Mouse (Mus musculus) left cerebral cortex, postnatal 4 days (tissue): ENCODE measurements at regions not wholly inside any gene's neighbourhood (a gene's known extent, or its start where the extent isn't known, plus 50 kb on each side); places are given as distances from the start of the nearest gene placed in this dataset.

Experiments used
- DNase-seq: peaks from one replicate; pipeline ENCODE4 v3.0.0-alpha.2; 2022
- intact Hi-C: fragments of 180-260 bp; cut with DNase I; formaldehyde crosslinking; loops from one replicate; pipeline ENCODE4 v1.15.1; 2025

DNA sequence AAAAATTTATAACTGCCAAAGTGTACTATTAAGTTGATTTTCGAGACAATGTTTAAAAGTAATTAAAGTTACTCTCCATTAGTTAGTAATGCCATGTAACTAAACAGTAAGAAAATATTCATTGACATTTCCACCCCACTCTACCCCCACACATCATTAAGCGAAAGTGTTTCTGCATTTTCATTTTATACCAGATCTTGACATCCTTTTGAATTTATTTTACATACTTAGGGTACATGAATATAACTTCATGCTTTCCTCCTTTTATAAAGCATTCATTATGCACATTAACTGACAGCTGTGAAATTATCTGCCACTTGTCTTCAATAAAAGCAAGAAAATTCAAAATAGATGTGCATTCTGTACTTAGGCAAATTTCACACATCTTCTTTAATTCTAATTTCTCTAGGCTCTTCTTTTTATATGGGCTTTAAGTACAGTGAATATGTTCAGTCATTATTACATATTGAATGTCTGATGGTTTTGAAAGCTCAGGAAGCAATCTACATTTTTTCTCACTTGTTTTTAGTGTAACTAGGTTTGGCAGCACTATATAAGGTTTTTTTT lies 526.5 kb downstream of the Epha5 start:
- no peak for DNase-seq
- intact Hi-C loops, result no loop called here

DNA sequence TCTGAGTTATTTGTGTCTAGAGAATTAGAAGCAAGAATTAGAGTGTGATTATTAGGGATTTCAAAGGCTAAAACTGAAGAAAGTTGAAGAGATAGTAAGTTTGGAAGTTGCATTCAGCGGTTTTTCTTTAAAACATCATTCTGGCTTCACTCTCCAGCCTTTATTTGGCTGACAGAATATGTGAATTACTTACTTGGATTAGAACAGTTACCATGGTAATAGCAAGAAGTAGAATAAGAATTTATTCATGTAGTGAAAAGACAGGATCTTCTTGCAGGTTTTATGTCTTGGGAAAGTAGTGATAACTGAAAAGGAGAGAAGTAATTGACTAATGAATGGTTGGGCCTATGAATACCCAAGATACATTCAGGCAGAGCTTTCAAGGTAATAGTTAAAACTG lies 517.1 kb upstream of the Tecrl start:
- intact Hi-C loops, result no loop called here
- DNase-seq, result no peak

DNA sequence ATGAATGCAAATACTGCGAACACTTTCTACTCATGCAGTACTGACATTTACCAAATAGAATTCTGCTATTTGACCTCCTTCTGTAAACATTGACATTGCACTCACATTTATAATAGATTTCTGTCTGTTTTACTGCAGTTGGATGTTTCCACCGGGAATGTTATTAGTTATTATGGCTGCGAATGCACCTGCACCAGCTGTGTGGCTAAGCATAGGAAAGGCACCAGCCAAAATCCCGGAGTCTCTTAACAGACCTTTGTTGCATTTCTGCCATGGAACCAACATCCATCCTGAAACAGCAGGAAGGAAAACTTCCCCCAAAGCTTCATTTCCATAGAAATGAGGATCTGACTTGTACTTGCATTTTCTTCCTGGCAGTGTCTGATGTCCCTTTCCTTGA lies 513.4 kb upstream of the Tecrl start:
- intact Hi-C loops, result no loop called here
- no peak for DNase-seq

GRCm38 (mm10) chr5:83861674-83862073 lies 506.7 kb upstream of the Tecrl start:
- no peak for DNase-seq
- intact Hi-C loops, result no loop called here

DNA sequence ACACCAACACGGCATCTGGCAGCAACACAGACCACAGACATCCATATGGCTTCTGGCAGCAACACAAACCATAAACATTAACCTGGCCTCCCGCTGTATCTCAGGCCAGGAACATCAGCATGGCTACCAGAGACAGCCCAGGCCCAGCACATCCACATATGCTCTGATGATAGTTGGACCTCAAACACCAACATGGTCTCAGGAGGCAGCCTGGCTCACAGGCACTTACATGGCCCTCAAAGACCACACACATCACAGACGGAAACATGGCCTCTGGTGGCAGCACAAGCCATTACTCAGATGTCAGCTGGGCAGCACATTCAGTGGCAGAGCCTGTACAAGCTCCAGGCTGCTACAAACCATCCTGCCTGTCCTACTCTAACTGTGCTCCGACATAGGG lies 497.0 kb upstream of the Tecrl start:
- DNase-seq, result peak; percentile 27
- intact Hi-C loops, result no loop called here

DNA sequence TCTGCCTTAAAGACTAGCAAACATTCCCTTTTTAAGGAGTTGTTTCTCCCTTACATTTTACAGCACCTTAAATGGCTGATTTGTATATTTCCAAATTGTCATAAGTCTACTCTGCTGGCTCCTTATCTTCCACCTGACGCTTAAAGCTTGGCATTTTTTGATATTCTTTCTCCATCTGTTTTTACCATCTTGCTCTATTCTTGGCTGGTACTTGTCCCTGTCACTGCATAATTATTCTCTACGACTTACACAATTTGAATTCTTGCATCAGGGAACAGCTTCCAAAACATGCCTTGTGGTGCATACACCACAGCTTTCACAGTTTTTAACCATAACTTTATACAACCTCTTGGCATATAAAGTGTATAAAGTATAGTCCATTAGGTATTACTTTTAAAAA lies 471.6 kb upstream of the Tecrl start:
- no peak for DNase-seq
- intact Hi-C loops, result no loop called here

- DNase-seq, result no peak
- intact Hi-C loops, result no loop called here
Measured at GRCm38 (mm10) chr5:83824838-83825466, 470.0 kb upstream of the Tecrl start.

DNA sequence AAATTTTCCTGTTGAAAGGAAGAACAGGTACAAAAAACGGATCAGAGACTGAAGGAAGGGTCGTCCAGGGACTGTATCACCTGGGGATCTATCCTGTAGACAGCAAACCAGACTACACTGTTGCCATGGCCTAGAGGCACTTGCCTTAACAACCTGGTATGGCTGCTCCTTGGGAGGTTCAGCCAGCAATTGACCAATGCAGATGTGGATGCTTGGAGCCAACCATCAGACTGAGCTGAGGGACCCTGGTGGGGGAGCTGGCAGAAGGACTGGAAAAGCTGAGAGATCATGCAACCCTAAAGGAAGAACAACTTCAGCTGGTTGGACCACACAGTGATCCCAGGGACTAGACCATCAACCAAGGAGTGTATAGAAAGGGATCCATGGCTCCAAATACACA lies 456.3 kb upstream of the Tecrl start:
- DNase-seq, result no peak
- intact Hi-C loops, result no loop called here

GRCm38 (mm10) chr5:83800028-83800427 lies 445.0 kb upstream of the Tecrl start:
- intact Hi-C loops, result no loop called here
- DNase-seq, result peak; percentile 43

DNA sequence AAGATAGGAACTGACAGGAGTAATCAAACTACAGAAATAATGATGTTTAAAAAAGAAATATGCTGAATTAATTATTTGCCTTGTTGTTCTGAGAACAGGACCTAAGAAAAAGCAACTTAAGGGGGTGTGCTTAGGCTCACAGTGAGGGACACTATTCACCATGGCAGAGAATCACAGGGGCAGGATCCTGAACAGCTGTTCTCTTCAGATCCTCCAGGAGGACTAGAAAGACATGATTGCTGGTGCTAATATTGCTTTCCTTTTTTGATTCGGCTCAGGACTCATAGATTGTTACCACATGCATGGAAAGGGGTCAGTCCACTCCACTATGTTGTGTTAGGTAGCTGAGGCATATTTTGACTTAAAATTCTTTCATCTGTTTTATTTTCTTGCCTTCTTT lies 425.4 kb upstream of the Tecrl start:
- intact Hi-C loops, result no loop called here
- no peak for DNase-seq

DNA sequence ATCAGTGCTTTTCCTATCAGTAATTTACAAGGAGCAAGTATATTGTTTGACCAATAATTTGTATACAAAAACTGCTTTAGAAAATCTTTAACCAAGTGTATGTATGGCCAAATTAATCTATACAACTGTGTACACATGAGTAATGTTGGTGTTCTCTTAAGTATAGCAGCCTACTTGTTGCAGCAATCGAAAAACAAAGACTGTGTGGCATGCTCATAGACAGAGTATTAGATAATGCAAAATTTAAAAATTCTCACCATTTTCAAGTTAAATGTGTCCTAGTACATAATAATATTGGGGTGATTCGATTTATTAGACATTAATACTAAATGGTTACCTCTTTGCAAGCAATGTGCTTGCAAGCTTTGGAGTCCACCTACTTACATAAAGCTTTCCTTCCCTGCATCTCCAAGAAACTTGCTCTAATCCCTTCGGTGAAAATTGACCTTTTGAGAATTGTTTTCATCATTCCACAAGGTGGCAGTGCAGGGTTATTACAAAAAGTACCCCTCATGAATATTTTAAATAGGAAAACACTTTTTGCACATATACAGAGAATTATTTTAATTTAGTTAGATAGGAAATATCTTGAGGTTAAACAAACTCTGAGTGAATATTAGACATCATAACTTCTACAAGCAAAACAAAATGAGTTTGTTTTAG lies 423.4 kb upstream of the Tecrl start:
- no peak for DNase-seq
- intact Hi-C loops, result no loop called here

DNA sequence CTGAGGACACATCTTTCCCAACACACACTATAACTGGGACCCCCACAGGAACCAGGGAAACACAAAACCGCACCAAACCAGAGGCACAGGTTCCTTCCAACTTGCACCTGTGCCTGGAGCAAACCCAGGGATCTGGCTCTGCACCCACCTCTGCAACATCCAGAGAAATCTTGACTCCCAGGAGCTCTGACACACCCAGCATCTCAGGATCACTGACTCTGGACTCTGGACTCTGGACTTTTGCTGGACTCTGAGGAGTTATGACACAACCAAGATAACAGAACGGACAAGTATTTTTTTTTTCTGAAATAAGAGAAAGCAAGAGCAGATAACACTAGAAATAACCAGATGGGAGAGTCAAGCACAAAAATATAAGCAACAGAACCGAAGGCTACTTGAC lies 386.9 kb upstream of the Tecrl start:
- intact Hi-C loops, result no loop called here
- no peak for DNase-seq

- intact Hi-C loops, result no loop called here
- no peak for DNase-seq
Measured at GRCm38 (mm10) chr5:83695383-83695782, 340.4 kb upstream of the Tecrl start.

- intact Hi-C loops, result no loop called here
Measured at GRCm38 (mm10) chr5:83692286-83692685, 337.3 kb upstream of the Tecrl start.

DNA sequence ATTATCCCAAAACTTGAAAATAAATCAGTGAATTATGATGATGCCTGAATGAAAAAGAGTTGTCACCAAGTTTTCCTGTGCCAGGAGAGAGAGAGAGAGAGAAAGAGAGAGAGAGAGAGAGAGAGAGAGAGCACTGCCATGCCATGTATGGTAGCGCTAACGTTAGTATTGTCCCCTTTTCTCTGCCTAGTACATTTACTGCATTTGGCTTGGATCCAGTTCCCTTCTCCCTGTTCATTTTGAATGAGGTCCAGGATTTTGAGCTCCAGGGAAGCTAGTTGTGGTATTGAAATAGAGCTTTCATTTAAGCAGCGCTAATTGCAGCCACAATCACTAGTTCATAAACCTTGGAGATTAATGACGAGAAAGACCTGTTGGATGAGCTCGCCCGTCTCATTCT lies 323.4 kb upstream of the Tecrl start:
- intact Hi-C loops, result no loop called here
- DNase-seq, result peak; percentile 3

More at GRCm38 (mm10) chr5:83692286-83692685, 337.3 kb upstream of the Tecrl start:
- no peak for DNase-seq

GRCm38 (mm10) chr5:83659091-83659490 lies 304.1 kb upstream of the Tecrl start:
- peak; percentile 8 for DNase-seq
- intact Hi-C loops, result no loop called here

- DNase-seq, result no peak
- intact Hi-C loops, result no loop called here
Measured at GRCm38 (mm10) chr5:83651329-83651728, 296.3 kb upstream of the Tecrl start.

- DNase-seq, result no peak
- intact Hi-C loops, result no loop called here
Measured at GRCm38 (mm10) chr5:83622612-83623374, 267.8 kb upstream of the Tecrl start.

GRCm38 (mm10) chr5:83610777-83611176 lies 255.8 kb upstream of the Tecrl start:
- intact Hi-C loops, result no loop called here
- DNase-seq, result no peak

GRCm38 (mm10) chr5:83593289-83593610 lies 238.3 kb upstream of the Tecrl start:
- no peak for DNase-seq
- intact Hi-C loops, result no loop called here

DNA sequence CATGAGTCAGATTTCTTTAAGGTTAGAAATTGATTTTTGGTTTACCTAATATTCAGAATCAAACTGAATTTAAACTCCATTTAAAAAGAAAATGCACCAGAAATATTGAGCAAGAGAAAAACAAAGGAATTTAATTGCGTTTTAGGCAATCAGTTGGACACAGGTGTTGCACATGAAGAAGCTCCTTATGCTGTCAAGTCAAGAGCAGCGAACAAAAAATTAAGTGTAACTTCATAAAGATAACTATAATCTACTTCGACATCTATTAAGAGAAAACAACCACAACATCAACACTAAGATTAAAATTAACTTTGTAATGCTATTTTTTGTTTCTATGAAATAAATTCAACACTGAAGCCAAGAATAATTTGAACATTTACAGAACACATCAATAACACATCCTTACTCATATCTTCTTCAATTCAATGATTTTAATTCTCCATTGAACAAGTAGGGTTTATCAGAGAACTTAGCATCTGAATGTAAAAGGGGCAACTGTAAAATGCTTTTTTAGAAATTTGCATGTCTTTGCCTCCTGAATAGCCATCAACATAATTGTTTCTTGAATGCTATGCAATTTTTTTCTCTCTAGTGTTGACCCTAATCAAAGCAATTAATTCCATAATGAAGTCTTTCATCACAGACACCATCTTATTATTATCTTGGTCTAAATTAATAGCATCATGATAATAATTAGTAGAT lies 237.7 kb upstream of the Tecrl start:
- intact Hi-C loops, result no loop called here
- DNase-seq, result no peak
